Mouse (Mus musculus): ENCODE data around the gene Myf6. TPM values are rescaled to one million over a fixed set of nuclear protein-coding genes. Genes with fewer than 3 reads are reported as not detected.
A peak's percentile ranks its signal among the peaks of the same experiment; 100 is the strongest.

Myf6 gene
- polyA plus RNA-seq, 1 experiment from 2014 or later: 0.12 TPM

GRCm38 (mm10) chr10:107488654-107489315 lies 5.8 kb downstream of the Myf6 start:
- WGBS: 26% methylated on average over 12 of the region's 12 CpGs
- Histone ChIP-seq H3K27ac (peak overlapping the region; percentile 23; the same call in 1 of the 2 replicates), H3K4me1 (replicated peaks) (peaks cover 25% of the 10 kb centered on the region), H3K4me3 (0 out of 2 replicates have a peak overlapping the region, but pooled peaks have one; percentile 16), H3K36me3 (no peaks in the 10 kb centered on the region), H3K9me3 (no peaks in the 10 kb centered on the region), H3K27me3 (ENCODE audit: insufficient read depth, poor library complexity, severe bottlenecking) (0 out of 2 replicates have a peak, but pooled peaks cover 5% of the 10 kb centered on the region)
- no peak for DNase-seq (ENCODE audit: low spot score)

DNA sequence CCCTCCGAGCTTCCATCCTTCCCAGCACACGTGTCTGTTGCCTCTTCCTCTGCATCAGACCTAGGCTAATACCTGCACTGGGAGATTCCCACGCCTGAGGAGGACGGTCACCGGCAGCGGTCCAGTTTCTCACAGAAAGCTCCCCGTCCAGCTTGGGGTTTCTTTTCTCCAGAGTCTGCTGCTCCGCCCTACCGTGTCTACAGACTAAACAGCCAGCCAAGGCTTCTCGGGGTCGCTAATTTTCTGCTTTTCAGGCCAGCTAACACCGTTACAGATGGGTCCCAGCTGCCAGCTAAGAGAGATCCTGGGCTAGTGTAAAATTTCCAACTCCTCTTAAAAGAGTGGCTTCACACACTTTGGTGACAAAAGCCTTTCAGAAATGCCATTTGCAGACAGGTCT lies 7.8 kb downstream of the Myf6 start:
- 0 out of 2 replicates have a peak, but pooled peaks cover 4% of the 10 kb centered on the region for H3K27me3 ChIP-seq (ENCODE audit: insufficient read depth, poor library complexity, severe bottlenecking)
- WGBS: 70% methylated on average over 12 of the region's 12 CpGs
- no peak overlapping the region for H3K4me3 ChIP-seq
- H3K4me1 ChIP-seq (replicated peaks): peaks cover 18% of the 10 kb centered on the region
- H3K9me3 ChIP-seq: no peaks in the 10 kb centered on the region
- no peak for DNase-seq (ENCODE audit: low spot score)
- no peaks in the 10 kb centered on the region for H3K36me3 ChIP-seq
- no peak overlapping the region for H3K27ac ChIP-seq

- WGBS: 73% methylated on average over 8 of the region's 8 CpGs
- Histone ChIP-seq H3K27ac (no peak within 1 kb of the TSS), H3K4me3 (no peak within 1 kb of the TSS)
These were observed 8.7 kb downstream of the Myf6 start, which contains the start of gene Myf5 for GRCm38 (mm10) chr10:107485870-107486269. Gene Myf5 (minus strand): TSS chr10:107486134.

DNA sequence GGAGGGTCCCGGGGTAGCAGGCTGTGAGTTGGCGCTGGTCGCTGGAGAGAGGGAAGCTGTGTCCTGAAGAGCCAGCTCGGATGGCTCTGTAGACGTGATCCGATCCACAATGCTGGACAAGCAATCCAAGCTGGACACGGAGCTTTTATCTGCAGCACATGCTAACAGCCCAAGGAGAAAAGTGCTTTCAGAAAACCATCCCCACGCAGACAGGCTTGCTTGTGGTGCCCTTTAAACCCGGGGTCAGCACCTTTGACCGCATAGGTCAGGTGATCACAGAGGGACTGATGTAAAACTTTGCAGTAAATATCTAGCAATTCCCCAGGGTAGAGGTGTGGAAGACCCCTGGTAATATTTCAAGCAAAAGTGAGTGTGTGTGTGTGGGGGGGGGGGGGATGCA lies 10.5 kb downstream of the Myf6 start:
- Histone ChIP-seq H3K4me1 (replicated peaks) (peaks cover 18% of the 10 kb centered on the region), H3K4me3 (no peak overlapping the region), H3K36me3 (no peaks in the 10 kb centered on the region), H3K27ac (no peak overlapping the region), H3K9me3 (no peaks in the 10 kb centered on the region), H3K27me3 (ENCODE audit: insufficient read depth, poor library complexity, severe bottlenecking) (0 out of 2 replicates have a peak, but pooled peaks cover 4% of the 10 kb centered on the region)
- WGBS: 58% methylated on average over 10 of the region's 10 CpGs
- peak; percentile 46 for DNase-seq (ENCODE audit: low spot score)

More at GRCm38 (mm10) chr10:107485870-107486269, 8.7 kb downstream of the Myf6 start, which contains the start of gene Myf5:
- Histone ChIP-seq H3K27me3 (ENCODE audit: insufficient read depth, poor library complexity, severe bottlenecking) (0 out of 2 replicates have a peak, but pooled peaks cover 4% of the 10 kb centered on the region), H3K9me3 (no peaks in the 10 kb centered on the region), H3K4me1 (replicated peaks) (peaks cover 18% of the 10 kb centered on the region), H3K36me3 (no peaks in the 10 kb centered on the region)
- DNase-seq (ENCODE audit: low spot score): no peak

- Histone ChIP-seq H3K9me3 (no peaks in the 10 kb centered on the region), H3K36me3 (no peaks in the 10 kb centered on the region), H3K27ac (no peak overlapping the region), H3K27me3 (ENCODE audit: insufficient read depth, poor library complexity, severe bottlenecking) (no peaks in the 10 kb centered on the region), H3K4me1 (replicated peaks) (no peaks in the 10 kb centered on the region), H3K4me3 (no peak overlapping the region)
- no peak for DNase-seq (ENCODE audit: low spot score)
- 53% methylated on average over 2 of the region's 2 CpGs for WGBS
These were observed 21.0 kb downstream of the Myf6 start for GRCm38 (mm10) chr10:107473497-107473896.

- DNase-seq (ENCODE audit: low spot score): no peak
- H3K9me3 ChIP-seq: no peaks in the 10 kb centered on the region
- 74% methylated on average over 5 of the region's 5 CpGs for WGBS
- no peaks in the 10 kb centered on the region for H3K27me3 ChIP-seq (ENCODE audit: insufficient read depth, poor library complexity, severe bottlenecking)
- no peak overlapping the region for H3K27ac ChIP-seq
- no peaks in the 10 kb centered on the region for H3K36me3 ChIP-seq
- no peaks in the 10 kb centered on the region for H3K4me1 ChIP-seq (replicated peaks)
- H3K4me3 ChIP-seq: no peak overlapping the region
These were observed 22.8 kb downstream of the Myf6 start for GRCm38 (mm10) chr10:107471712-107472111.

- 91% methylated on average over 7 of the region's 7 CpGs for WGBS
- no peak overlapping the region for H3K4me3 ChIP-seq
These were observed 26.7 kb downstream of the Myf6 start for GRCm38 (mm10) chr10:107467819-107468218.

DNA sequence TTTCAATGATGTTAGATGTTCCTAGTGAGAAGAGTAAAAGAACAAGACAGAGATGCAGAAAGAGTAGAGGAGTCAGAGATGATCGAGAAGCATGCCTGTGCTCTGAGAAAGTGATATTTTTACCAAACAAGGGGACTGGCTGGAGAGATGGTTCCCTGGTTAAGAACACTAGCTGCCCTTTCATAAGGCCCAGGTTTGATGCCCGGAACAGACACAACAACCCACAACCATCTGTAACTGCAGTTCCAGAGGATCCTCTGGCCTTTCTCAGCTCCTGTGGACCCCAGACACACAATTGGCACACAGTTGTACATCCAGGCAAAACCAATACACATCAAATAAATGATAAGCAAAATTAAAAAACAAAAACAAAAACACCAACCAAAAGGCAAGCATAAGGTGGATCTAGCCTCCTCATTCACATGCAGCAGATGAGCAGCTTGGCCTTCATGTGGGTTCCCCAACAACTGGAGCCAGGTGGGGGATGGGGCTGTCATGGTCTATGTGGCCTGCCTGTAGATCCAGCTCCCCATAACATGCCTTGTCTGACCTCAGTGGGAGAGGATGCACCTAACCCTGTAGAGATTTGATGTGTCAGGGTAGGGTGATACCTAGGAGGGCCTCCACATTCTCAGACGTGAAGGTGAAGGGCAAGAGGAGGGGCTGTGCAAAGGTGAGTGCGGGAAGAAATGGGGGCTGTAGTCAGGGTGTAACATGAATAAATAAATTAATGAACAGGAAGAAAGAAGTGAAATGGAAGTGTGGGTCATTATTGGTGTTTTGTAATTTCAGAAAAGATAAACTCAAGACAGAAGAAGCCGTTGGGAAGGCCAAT lies 44.8 kb downstream of the Myf6 start:
- Histone ChIP-seq H3K36me3 (no peaks in the 10 kb centered on the region), H3K27me3 (ENCODE audit: insufficient read depth, poor library complexity, severe bottlenecking) (no peaks in the 10 kb centered on the region), H3K9me3 (no peaks in the 10 kb centered on the region), H3K4me1 (replicated peaks) (no peaks in the 10 kb centered on the region), H3K4me3 (no peak overlapping the region), H3K27ac (no peak overlapping the region)
- WGBS: 90% methylated on average over 5 of the region's 5 CpGs
- no peak for DNase-seq (ENCODE audit: low spot score)

More at GRCm38 (mm10) chr10:107467819-107468218, 26.7 kb downstream of the Myf6 start:
- H3K9me3 ChIP-seq: no peaks in the 10 kb centered on the region
- H3K27me3 ChIP-seq (ENCODE audit: insufficient read depth, poor library complexity, severe bottlenecking): no peaks in the 10 kb centered on the region
- no peaks in the 10 kb centered on the region for H3K36me3 ChIP-seq
- H3K27ac ChIP-seq: no peak overlapping the region
- DNase-seq (ENCODE audit: low spot score): no peak
- H3K4me1 ChIP-seq (replicated peaks): no peaks in the 10 kb centered on the region

Other genes starting within 250 kb of the Myf6 start
- gene Lin7a, start 223.1 kb downstream of the Myf6 start, polyA plus RNA-seq (2016; fragmentation: Nextera tagmentation; extraction: Ambion mirVana): 3.8 and 10.5 TPM in 2 replicates
- 1.1 and 4.3 TPM in 2 replicates for gene Myf5, start 8.6 kb downstream of the Myf6 start, polyA plus RNA-seq (2016; fragmentation: Nextera tagmentation; extraction: Ambion mirVana)
- 0.02 and 0.07 TPM in 2 replicates for gene Ptprq, start 225.3 kb upstream of the Myf6 start, polyA plus RNA-seq (2016; fragmentation: Nextera tagmentation; extraction: Ambion mirVana)

Measured in hindbrain, embryonic 10.5 days (tissue).